Mouse (Mus musculus) lung, embryonic 15.5 days (tissue): ENCODE measurements around the gene Bcl2a1d. TPM values are rescaled to one million over a fixed set of nuclear protein-coding genes. Genes with fewer than 3 reads are reported as not detected.
"Not testable (repeated sequence)": the region's sequence is repeated elsewhere in the genome, so short reads cannot be mapped to it uniquely, and the experiment has no call there.

Experiments used
- ATAC-seq: fragments of 200-750 bp; cut with Nextera tagmentation; 2 replicates; pipeline ENCODE4 v1.8.0; 2017; ENCODE audit warnings: moderate number of reproducible peaks, borderline replicate concordance; ENCODE audit not compliant: low FRiP score, low TSS enrichment; ENCODE audit errors: extremely low read depth
- H3K27ac ChIP-seq: fragments of 300-500 bp; sonication (generic); 2 replicates; pipeline ENCODE4 v1.5.1; 2015; ENCODE audit warnings: moderate library complexity, mild to moderate bottlenecking, inconsistent platforms
- H3K27me3 ChIP-seq: fragments of 300-500 bp; sonication (generic); 2 replicates; pipeline ENCODE4 v1.6.1; 2015; ENCODE audit warnings: inconsistent platforms
- H3K36me3 ChIP-seq: fragments of 300-500 bp; sonication (generic); 2 replicates; pipeline ENCODE4 v1.6.1; 2015; ENCODE audit warnings: inconsistent platforms
- H3K4me1 ChIP-seq: fragments of 300-500 bp; sonication (generic); 2 replicates; pipeline ENCODE4 v1.6.1; 2015; ENCODE audit warnings: inconsistent platforms
- H3K4me2 ChIP-seq: fragments of 300-500 bp; sonication (generic); 2 replicates; pipeline ENCODE4 v1.6.1; 2015; ENCODE audit warnings: inconsistent platforms, mild to moderate bottlenecking, moderate library complexity
- H3K4me3 ChIP-seq: fragments of 300-500 bp; sonication (generic); 2 replicates; pipeline ENCODE4 v1.5.1; 2015; ENCODE audit warnings: mild to moderate bottlenecking, inconsistent platforms
- H3K9ac ChIP-seq: fragments of 300-500 bp; sonication (generic); 2 replicates; pipeline ENCODE4 v1.6.1; 2015; ENCODE audit warnings: inconsistent platforms
- H3K9me3 ChIP-seq: fragments of 300-500 bp; sonication (generic); 2 replicates; pipeline ENCODE4 v1.6.1; 2016; ENCODE audit warnings: inconsistent platforms
- WGBS: fragments of 180-500 bp; shearing (Covaris S2); methylation state at CpG from one replicate; pipeline ENCODE4 v1.1.7; 2015; 5-methylcytosine and 5-hydroxymethylcytosine counted together
- polyA plus RNA-seq: library from polyadenylated mRNA; unstranded; fragments of >200 nt; fragmentation: Nextera tagmentation; extraction: Ambion mirVana; gene quantifications from 2 replicates; pipeline ENCODE4 v1.2.1, GENCODE M21; 2015

The Bcl2a1d gene
- polyA plus RNA-seq: 1.9 and 2.6 TPM in 2 replicates

DNA sequence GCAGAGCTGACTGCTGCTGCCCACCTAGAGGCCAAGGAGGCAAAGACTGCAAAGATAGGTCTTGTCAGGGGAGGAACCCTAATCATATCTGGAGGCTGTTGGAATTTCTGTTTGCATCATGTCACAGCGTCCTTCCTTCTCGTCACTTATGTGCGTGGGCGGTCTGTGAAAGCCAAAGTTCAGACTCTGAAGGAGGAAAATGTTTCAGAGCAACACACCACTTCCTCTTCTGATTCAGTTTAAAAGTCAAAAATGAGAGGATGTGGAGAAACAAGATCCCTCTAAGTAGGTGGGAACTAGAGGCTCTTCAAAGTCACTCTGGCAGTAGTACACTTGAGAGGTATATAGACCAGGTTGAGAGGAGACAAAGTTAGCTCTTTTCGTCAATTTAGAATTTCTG lies at the start of gene Bcl2a1d:
TSS of gene Bcl2a1d (minus strand) at position 187 of the 400 bp plus-strand sequence.
- H3K4me1 ChIP-seq: not testable (repeated sequence)
- 41% methylated on average over 5 of the region's 5 CpGs for WGBS

GRCm38 (mm10) chr9:88770239-88770638 lies 38.5 kb upstream of the Bcl2a1d start:
- not testable (repeated sequence) for H3K27ac ChIP-seq, H3K4me2 ChIP-seq, H3K9me3 ChIP-seq, H3K4me1 ChIP-seq, ATAC-seq, H3K27me3 ChIP-seq, H3K36me3 ChIP-seq, H3K9ac ChIP-seq, H3K4me3 ChIP-seq
- WGBS: 81% methylated on average over 4 of the region's 6 CpGs

More for the DNA sequence above, at the start of gene Bcl2a1d:
- not testable (repeated sequence) for H3K4me2 ChIP-seq, H3K27ac ChIP-seq, H3K9me3 ChIP-seq, H3K36me3 ChIP-seq, H3K9ac ChIP-seq, H3K27me3 ChIP-seq, H3K4me3 ChIP-seq, ATAC-seq

GRCm38 (mm10) chr9:88769470-88769869 lies 37.8 kb upstream of the Bcl2a1d start:
- H3K27ac ChIP-seq, H3K9ac ChIP-seq, H3K4me2 ChIP-seq, H3K9me3 ChIP-seq, H3K36me3 ChIP-seq, H3K4me1 ChIP-seq, ATAC-seq, H3K27me3 ChIP-seq, H3K4me3 ChIP-seq: not testable (repeated sequence)
- WGBS: 82% methylated on average over 5 of the region's 5 CpGs

DNA sequence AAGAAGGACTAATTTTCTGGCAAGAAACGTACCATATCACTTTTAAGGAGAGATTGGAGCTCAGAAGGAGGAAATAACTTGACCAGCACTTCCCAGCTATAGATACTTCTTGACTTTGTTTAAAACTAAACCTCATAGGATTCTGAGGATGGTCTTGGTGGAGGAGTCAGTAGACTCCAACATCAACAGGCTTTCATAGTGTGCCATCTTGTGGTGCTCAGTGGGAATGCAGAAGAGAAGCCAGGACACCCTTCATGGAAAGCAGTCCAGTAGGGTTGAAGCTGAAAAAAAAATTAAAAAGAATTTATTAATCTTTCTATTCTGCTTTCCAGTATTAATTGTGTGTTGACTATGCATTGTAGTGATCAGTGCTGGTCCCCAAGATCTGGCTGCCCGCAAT lies 15.0 kb upstream of the Bcl2a1d start:
- H3K27me3 ChIP-seq, H3K9ac ChIP-seq, ATAC-seq, H3K4me2 ChIP-seq, H3K4me3 ChIP-seq, H3K36me3 ChIP-seq, H3K4me1 ChIP-seq, H3K9me3 ChIP-seq, H3K27ac ChIP-seq: not testable (repeated sequence)
- WGBS: no CpG with 5 or more reads among the region's 2 CpGs

GRCm38 (mm10) chr9:88746046-88746445 lies 14.3 kb upstream of the Bcl2a1d start:
- ATAC-seq, H3K4me3 ChIP-seq, H3K4me1 ChIP-seq, H3K36me3 ChIP-seq, H3K27ac ChIP-seq, H3K27me3 ChIP-seq, H3K9me3 ChIP-seq, H3K4me2 ChIP-seq, H3K9ac ChIP-seq: not testable (repeated sequence)
- WGBS: 78% methylated on average over 1 of the region's 2 CpGs

GRCm38 (mm10) chr9:88735289-88735688 lies 3.6 kb upstream of the Bcl2a1d start:
- not testable (repeated sequence) for H3K36me3 ChIP-seq, ATAC-seq, H3K4me1 ChIP-seq, H3K27ac ChIP-seq, H3K9ac ChIP-seq, H3K9me3 ChIP-seq, H3K4me2 ChIP-seq, H3K27me3 ChIP-seq, H3K4me3 ChIP-seq

- not testable (repeated sequence) for H3K27ac ChIP-seq, H3K4me2 ChIP-seq, H3K27me3 ChIP-seq, H3K36me3 ChIP-seq, H3K4me3 ChIP-seq, H3K9ac ChIP-seq, H3K4me1 ChIP-seq, H3K9me3 ChIP-seq
- 50% methylated on average over 1 of the region's 1 CpGs for WGBS
- peak; percentile 88 for ATAC-seq
Measured at GRCm38 (mm10) chr9:88733182-88733581, 1.5 kb upstream of the Bcl2a1d start.

GRCm38 (mm10) chr9:88732334-88732733 lies 620 bp upstream of the Bcl2a1d start:
- not testable (repeated sequence) for H3K4me3 ChIP-seq, H3K4me2 ChIP-seq, ATAC-seq, H3K27ac ChIP-seq, H3K9ac ChIP-seq, H3K36me3 ChIP-seq, H3K9me3 ChIP-seq, H3K27me3 ChIP-seq, H3K4me1 ChIP-seq
- WGBS: 44% methylated on average over 1 of the region's 3 CpGs

GRCm38 (mm10) chr9:88728311-88728710 lies 3.4 kb downstream of the Bcl2a1d start:
- H3K27me3 ChIP-seq, H3K4me1 ChIP-seq, H3K4me2 ChIP-seq, H3K9ac ChIP-seq, ATAC-seq, H3K27ac ChIP-seq, H3K9me3 ChIP-seq, H3K36me3 ChIP-seq, H3K4me3 ChIP-seq: not testable (repeated sequence)

- not testable (repeated sequence) for ATAC-seq, H3K4me1 ChIP-seq, H3K27ac ChIP-seq, H3K27me3 ChIP-seq, H3K9ac ChIP-seq, H3K4me3 ChIP-seq, H3K36me3 ChIP-seq, H3K4me2 ChIP-seq, H3K9me3 ChIP-seq
Measured at GRCm38 (mm10) chr9:88721628-88722027, 10.1 kb downstream of the Bcl2a1d start.

DNA sequence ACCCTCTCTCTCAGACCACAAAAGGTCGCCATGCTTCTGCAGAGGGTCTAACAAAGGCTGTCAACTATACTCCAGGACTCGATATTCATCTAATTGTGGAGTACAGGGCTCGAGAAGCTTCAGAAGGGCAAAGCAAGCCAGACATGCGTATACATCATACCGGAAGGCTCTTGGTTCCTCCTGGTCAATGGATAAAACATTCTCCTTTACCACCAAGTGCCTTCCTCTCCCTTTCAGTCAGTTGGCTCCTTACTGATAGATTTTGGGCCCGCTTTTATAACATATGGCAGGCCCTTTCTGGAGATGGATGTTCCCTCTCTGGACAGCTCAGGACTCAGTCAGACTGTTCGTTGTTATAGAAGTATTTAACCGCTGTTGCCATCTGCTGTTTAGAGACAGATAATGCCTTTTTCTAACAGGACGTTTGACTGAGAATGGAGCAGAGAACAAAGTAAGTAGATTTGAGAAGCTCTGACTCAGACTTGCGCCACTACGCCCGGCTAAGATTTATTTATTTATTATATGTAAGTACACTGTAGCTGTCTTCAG lies 11.7 kb downstream of the Bcl2a1d start, which contains the start of gene Mthfsl:
TSS of gene Mthfsl (minus strand) at position 308 of the 549 bp plus-strand sequence.
- WGBS: 9% methylated on average over 11 of the region's 12 CpGs
- H3K27me3 ChIP-seq, H3K9me3 ChIP-seq, H3K36me3 ChIP-seq, H3K4me1 ChIP-seq: not testable (repeated sequence)
- H3K4me2 ChIP-seq: peak within 1 kb of the TSS; percentile 53
- H3K4me3 ChIP-seq: peak within 1 kb of the TSS; percentile 35
- H3K9ac ChIP-seq: 0 out of 2 replicates have a peak within 1 kb of the TSS, but pooled peaks have one; percentile 19
- H3K27ac ChIP-seq: peak within 1 kb of the TSS; percentile 74
- peak; percentile 81 for ATAC-seq

DNA sequence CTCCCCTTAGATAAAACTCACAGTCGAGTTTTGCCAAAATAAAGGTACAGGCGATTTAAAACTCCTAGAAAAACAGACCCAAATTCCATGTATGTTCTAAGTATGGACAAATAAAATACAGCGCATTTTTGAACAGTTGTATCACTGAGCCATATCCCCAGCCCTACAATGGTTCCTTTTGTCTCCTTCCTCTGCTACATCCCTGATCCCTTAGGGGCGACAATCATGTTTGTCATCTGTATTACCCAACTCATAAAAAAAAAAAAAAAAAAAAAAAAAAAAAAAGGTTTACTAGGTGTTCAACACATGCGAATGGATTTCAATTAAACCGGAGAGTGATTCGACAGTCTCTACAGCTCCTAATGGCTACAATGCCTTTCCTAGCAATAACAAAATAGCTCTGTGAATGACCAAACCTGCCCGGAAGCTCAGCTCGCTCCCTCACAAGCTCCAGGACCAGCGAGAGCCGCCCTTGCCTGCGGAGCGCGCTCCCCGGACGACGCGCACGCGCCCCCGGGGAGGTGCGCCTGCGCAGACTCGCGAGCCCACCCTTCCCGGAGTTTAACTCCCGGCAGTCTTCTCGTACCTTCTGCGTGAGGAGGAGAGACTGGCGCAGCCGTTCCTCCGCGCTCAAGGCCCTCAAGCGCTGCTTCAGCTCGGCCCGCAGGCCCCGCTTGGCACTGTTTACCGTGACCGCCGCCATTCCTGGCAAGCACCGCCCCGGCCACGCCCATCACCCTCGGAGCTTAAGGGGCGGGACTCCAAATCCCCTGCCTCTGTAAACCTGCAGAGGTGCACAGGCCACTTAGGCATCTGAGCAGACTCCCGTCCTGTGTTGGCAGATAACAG lies 12.4 kb downstream of the Bcl2a1d start:
- peak overlapping the region; percentile 49 for H3K4me2 ChIP-seq
- peak overlapping the region; percentile 35 for H3K4me3 ChIP-seq
- not testable (repeated sequence) for H3K9ac ChIP-seq, H3K27me3 ChIP-seq, H3K4me1 ChIP-seq, H3K9me3 ChIP-seq, H3K36me3 ChIP-seq
- peak overlapping the region; percentile 74; the same call in 1 of the 2 replicates for H3K27ac ChIP-seq
- ATAC-seq: peak; percentile 96
- WGBS: 4% methylated on average over 20 of the region's 46 CpGs
